Mouse (Mus musculus): Measurements from ENCODE around the gene Gm45521. TPM values are rescaled to one million over a fixed set of nuclear protein-coding genes. Genes with fewer than 3 reads are reported as not detected.
A peak's percentile ranks its signal among the peaks of the same experiment; 100 is the strongest.
"Not testable (repeated sequence)": the region's sequence is repeated elsewhere in the genome, so short reads cannot be mapped to it uniquely, and the experiment has no call there.

Gene Gm45521
- polyA plus RNA-seq, 1 experiment from 2014 or later = 0.51 TPM

- no peaks in the 10 kb centered on the region for H3K9me3 ChIP-seq (ENCODE audit: control insufficient read depth, low read length)
- no peak overlapping the region for H3K4me3 ChIP-seq (replicated peaks; ENCODE audit: low read length)
- WGBS = 24% methylated on average over 17 of the region's 17 CpGs
- no peak overlapping the region for H3K27ac ChIP-seq
- ATAC-seq (ENCODE audit: low FRiP score) = no peak
- DNase-seq (ENCODE audit: low spot score) = no peak
- H3K27me3 ChIP-seq (ENCODE audit: control insufficient read depth, insufficient read depth, low read length) = peaks cover 32% of the 10 kb centered on the region
- H3K4me2 ChIP-seq (replicated peaks) = no peak overlapping the region
- H3K36me3 ChIP-seq (replicated peaks; ENCODE audit: control insufficient read depth, insufficient read depth) = no peaks in the 10 kb centered on the region
- no peak overlapping the region for H3K9ac ChIP-seq
- H3K4me1 ChIP-seq (replicated peaks; ENCODE audit: control insufficient read depth, insufficient read depth, low read length) = peaks cover 10% of the 10 kb centered on the region
These were observed 44.0 kb downstream of the Gm45521 start for GRCm38 (mm10) chr14:8000831-8001685.

- Histone ChIP-seq H3K27me3 (ENCODE audit: control insufficient read depth, insufficient read depth, low read length) (peaks cover 32% of the 10 kb centered on the region), H3K36me3 (replicated peaks; ENCODE audit: control insufficient read depth, insufficient read depth) (no peaks in the 10 kb centered on the region), H3K4me2 (replicated peaks) (peak within 1 kb of the TSS; percentile 58), H3K4me1 (replicated peaks; ENCODE audit: control insufficient read depth, insufficient read depth, low read length) (peaks cover 10% of the 10 kb centered on the region), H3K4me3 (replicated peaks; ENCODE audit: low read length) (peak within 1 kb of the TSS; percentile 60), H3K27ac (peak within 1 kb of the TSS; percentile 76), H3K9ac (peak within 1 kb of the TSS; percentile 64), H3K9me3 (ENCODE audit: control insufficient read depth, low read length) (no peaks in the 10 kb centered on the region)
- peak; percentile 93 for ATAC-seq (ENCODE audit: low FRiP score)
- peak; percentile 90 for DNase-seq (ENCODE audit: low spot score)
- WGBS = under 1% methylated on average over 38 of the region's 38 CpGs
These were observed 45.5 kb downstream of the Gm45521 start, which contains the start of gene Abhd6 for GRCm38 (mm10) chr14:8002432-8003092. Abhd6 (plus strand) TSS chr14:8002902.

- Histone ChIP-seq H3K27me3 (ENCODE audit: control insufficient read depth, insufficient read depth, low read length) (peaks cover 32% of the 10 kb centered on the region), H3K36me3 (replicated peaks; ENCODE audit: control insufficient read depth, insufficient read depth) (no peaks in the 10 kb centered on the region), H3K9ac (peak overlapping the region; percentile 64), H3K4me2 (replicated peaks) (peak overlapping the region; percentile 58), H3K4me3 (replicated peaks; ENCODE audit: low read length) (peak overlapping the region; percentile 60), H3K4me1 (replicated peaks; ENCODE audit: control insufficient read depth, insufficient read depth, low read length) (peaks cover 10% of the 10 kb centered on the region), H3K27ac (peak overlapping the region; percentile 76), H3K9me3 (ENCODE audit: control insufficient read depth, low read length) (no peaks in the 10 kb centered on the region)
- DNase-seq (ENCODE audit: low spot score) (peak; percentile 74), ATAC-seq (ENCODE audit: low FRiP score) (peak; percentile 74)
- 1% methylated on average over 23 of the region's 23 CpGs for WGBS
These were observed 46.1 kb downstream of the Gm45521 start for GRCm38 (mm10) chr14:8003093-8003670.

- H3K4me2 ChIP-seq (replicated peaks) = peak overlapping the region; percentile 58
- ATAC-seq (ENCODE audit: low FRiP score) = no peak
- H3K27me3 ChIP-seq (ENCODE audit: control insufficient read depth, insufficient read depth, low read length) = peaks cover 29% of the 10 kb centered on the region
- 38% methylated on average over 18 of the region's 18 CpGs for WGBS
- H3K9ac ChIP-seq = peak overlapping the region; percentile 64
- H3K4me3 ChIP-seq (replicated peaks; ENCODE audit: low read length) = peak overlapping the region; percentile 60
- DNase-seq (ENCODE audit: low spot score) = no peak
- no peaks in the 10 kb centered on the region for H3K9me3 ChIP-seq (ENCODE audit: control insufficient read depth, low read length)
- H3K4me1 ChIP-seq (replicated peaks; ENCODE audit: control insufficient read depth, insufficient read depth, low read length) = peaks cover 10% of the 10 kb centered on the region
- no peak overlapping the region for H3K27ac ChIP-seq
- no peaks in the 10 kb centered on the region for H3K36me3 ChIP-seq (replicated peaks; ENCODE audit: control insufficient read depth, insufficient read depth)
These were observed 46.9 kb downstream of the Gm45521 start for GRCm38 (mm10) chr14:8003727-8004670.

- WGBS = 68% methylated on average over 3 of the region's 3 CpGs
- H3K4me3 ChIP-seq (replicated peaks; ENCODE audit: low read length); H3K9me3 ChIP-seq (ENCODE audit: control insufficient read depth, low read length); H3K27me3 ChIP-seq (ENCODE audit: control insufficient read depth, insufficient read depth, low read length); H3K4me2 ChIP-seq (replicated peaks); ATAC-seq (ENCODE audit: low FRiP score); H3K9ac ChIP-seq; H3K27ac ChIP-seq; H3K36me3 ChIP-seq (replicated peaks; ENCODE audit: control insufficient read depth, insufficient read depth); DNase-seq (ENCODE audit: low spot score): not testable (repeated sequence)
- peaks cover 10% of the 10 kb centered on the region for H3K4me1 ChIP-seq (replicated peaks; ENCODE audit: control insufficient read depth, insufficient read depth, low read length)
These were observed 49.0 kb downstream of the Gm45521 start for GRCm38 (mm10) chr14:8006061-8006460.

GRCm38 (mm10) chr14:8007084-8007483 lies 50.0 kb downstream of the Gm45521 start:
- Histone ChIP-seq H3K4me2 (replicated peaks) (no peak overlapping the region), H3K27me3 (ENCODE audit: control insufficient read depth, insufficient read depth, low read length) (no peaks in the 10 kb centered on the region), H3K9me3 (ENCODE audit: control insufficient read depth, low read length) (no peaks in the 10 kb centered on the region), H3K36me3 (replicated peaks; ENCODE audit: control insufficient read depth, insufficient read depth) (no peaks in the 10 kb centered on the region), H3K27ac (no peak overlapping the region), H3K4me1 (replicated peaks; ENCODE audit: control insufficient read depth, insufficient read depth, low read length) (peaks cover 10% of the 10 kb centered on the region), H3K4me3 (replicated peaks; ENCODE audit: low read length) (no peak overlapping the region), H3K9ac (no peak overlapping the region)
- DNase-seq (ENCODE audit: low spot score) (no peak), ATAC-seq (ENCODE audit: low FRiP score) (no peak)

GRCm38 (mm10) chr14:8007486-8007885 lies 50.4 kb downstream of the Gm45521 start:
- Histone ChIP-seq H3K4me2 (replicated peaks) (no peak overlapping the region), H3K4me1 (replicated peaks; ENCODE audit: control insufficient read depth, insufficient read depth, low read length) (peaks cover 10% of the 10 kb centered on the region), H3K9me3 (ENCODE audit: control insufficient read depth, low read length) (no peaks in the 10 kb centered on the region), H3K4me3 (replicated peaks; ENCODE audit: low read length) (no peak overlapping the region), H3K27me3 (ENCODE audit: control insufficient read depth, insufficient read depth, low read length) (no peaks in the 10 kb centered on the region), H3K9ac (no peak overlapping the region), H3K36me3 (replicated peaks; ENCODE audit: control insufficient read depth, insufficient read depth) (no peaks in the 10 kb centered on the region), H3K27ac (no peak overlapping the region)
- ATAC-seq (ENCODE audit: low FRiP score) (no peak), DNase-seq (ENCODE audit: low spot score) (no peak)
- 91% methylated on average over 2 of the region's 2 CpGs for WGBS

- H3K4me1 ChIP-seq (replicated peaks; ENCODE audit: control insufficient read depth, insufficient read depth, low read length) = peaks cover 10% of the 10 kb centered on the region
- DNase-seq (ENCODE audit: low spot score) (no peak), ATAC-seq (ENCODE audit: low FRiP score) (no peak)
- H3K9ac ChIP-seq = no peak overlapping the region
- H3K4me3 ChIP-seq (replicated peaks; ENCODE audit: low read length) = no peak overlapping the region
- H3K36me3 ChIP-seq (replicated peaks; ENCODE audit: control insufficient read depth, insufficient read depth) = no peaks in the 10 kb centered on the region
- WGBS = 90% methylated on average over 10 of the region's 10 CpGs
- no peaks in the 10 kb centered on the region for H3K9me3 ChIP-seq (ENCODE audit: control insufficient read depth, low read length)
- no peak overlapping the region for H3K4me2 ChIP-seq (replicated peaks)
- H3K27ac ChIP-seq = no peak overlapping the region
- H3K27me3 ChIP-seq (ENCODE audit: control insufficient read depth, insufficient read depth, low read length) = no peaks in the 10 kb centered on the region
These were observed 50.8 kb downstream of the Gm45521 start for GRCm38 (mm10) chr14:8007923-8008322.

Data from hindbrain, embryonic 14.5 days (tissue).